In genomic region chr10:79996272-79997033, GRCm38 (mm10) we compare ENCODE assay signal across 8 mouse cellular contexts. TPM values are rescaled to one million over a fixed set of nuclear protein-coding genes. Genes with fewer than 3 reads are reported as not detected.
DNase-seq lines count a peak whose midpoint lies in the region; ATAC-seq and TF ChIP-seq lines count a peak whose summit lies in the region.

Gene Abca7, plus strand, starts transcription at chr10:79996494.

- under 1% methylated on average over 34 of the region's 34 CpGs for whole genome bisulfite sequencing in forebrain, embryonic 13.5 days
- under 1% methylated on average over 34 of the region's 34 CpGs for WGBS in large intestine, adult 2 months
- WGBS in liver, embryonic 16.5 days (ENCODE audit: insufficient replicate concordance), result under 1% methylated on average over 34 of the region's 34 CpGs
- under 1% methylated on average over 34 of the region's 34 CpGs for WGBS in neural tube, embryonic 12.5 days
- under 1% methylated on average over 34 of the region's 34 CpGs for WGBS in stomach, postnatal 0 days

- H3K9ac ChIP-seq in forebrain, embryonic 13.5 days, result peak within 1 kb of the TSS; percentile 63
- peak within 1 kb of the TSS; percentile 81 for H3K9ac ChIP-seq in liver, embryonic 16.5 days (ENCODE audit: low read depth, low read length)
- H3K9ac ChIP-seq in neural tube, embryonic 12.5 days, result peak within 1 kb of the TSS; percentile 61
- H3K9ac ChIP-seq in stomach, postnatal 0 days (ENCODE audit: low read length), result peak within 1 kb of the TSS; percentile 63

- peaks cover 3% of the 10 kb centered on the region for H3K9me3 ChIP-seq in forebrain, embryonic 13.5 days (replicated peaks)
- no peaks in the 10 kb centered on the region; the same call in 1 of the 2 replicates for H3K9me3 ChIP-seq in liver, embryonic 16.5 days (replicated peaks; ENCODE audit: control insufficient read depth, low read length)
- H3K9me3 ChIP-seq in neural tube, embryonic 12.5 days, result 0 out of 2 replicates have a peak, but pooled peaks cover 3% of the 10 kb centered on the region
- H3K9me3 ChIP-seq in stomach, postnatal 0 days (ENCODE audit: control insufficient read depth, low read length), result no peaks in the 10 kb centered on the region

- peak within 1 kb of the TSS; percentile 81 for H3K4me2 ChIP-seq in forebrain, embryonic 13.5 days
- peak within 1 kb of the TSS; percentile 82 for H3K4me2 ChIP-seq in liver, embryonic 16.5 days (ENCODE audit: low read depth, low read length)
- H3K4me2 ChIP-seq in neural tube, embryonic 12.5 days (replicated peaks), result peak within 1 kb of the TSS; percentile 79
- peak within 1 kb of the TSS; percentile 80 for H3K4me2 ChIP-seq in stomach, postnatal 0 days (replicated peaks; ENCODE audit: low read depth)

- peaks cover 32% of the 10 kb centered on the region for H3K27me3 ChIP-seq in forebrain, embryonic 13.5 days
- no peaks in the 10 kb centered on the region for H3K27me3 ChIP-seq in liver, embryonic 16.5 days (ENCODE audit: control insufficient read depth, insufficient read depth, low read depth, low read length)
- peaks cover 9% of the 10 kb centered on the region for H3K27me3 ChIP-seq in neural tube, embryonic 12.5 days (replicated peaks)
- no peaks in the 10 kb centered on the region for H3K27me3 ChIP-seq in stomach, postnatal 0 days (ENCODE audit: control insufficient read depth, insufficient read depth, low read length)

- peak; percentile 45 for TF ChIP-seq CTCF in stomach, postnatal 0 days (IDR thresholded peaks at IDR 0.05; ENCODE audit: low read depth)

- peak within 1 kb of the TSS; percentile 52 for H3K27ac ChIP-seq in forebrain, embryonic 13.5 days
- peak within 1 kb of the TSS; percentile 97 for H3K27ac ChIP-seq in liver, embryonic 16.5 days (ENCODE audit: low read length)
- H3K27ac ChIP-seq in neural tube, embryonic 12.5 days, result peak within 1 kb of the TSS; percentile 26; the same call in 1 of the 2 replicates
- peak within 1 kb of the TSS; percentile 58 for H3K27ac ChIP-seq in stomach, postnatal 0 days (replicated peaks)

- peak within 1 kb of the TSS; percentile 51 for H3K4me3 ChIP-seq in forebrain, embryonic 13.5 days
- H3K4me3 ChIP-seq in liver, embryonic 16.5 days (ENCODE audit: low read depth, low read length), result peak within 1 kb of the TSS; percentile 83
- H3K4me3 ChIP-seq in neural tube, embryonic 12.5 days, result peak within 1 kb of the TSS; percentile 52
- H3K4me3 ChIP-seq in stomach, postnatal 0 days (ENCODE audit: low read depth, low read length), result peak within 1 kb of the TSS; percentile 52

- DNase-seq in ES-CJ7 (ENCODE audit: low read depth, low spot score), result peak; percentile 95
- peak; percentile 98 to 99 for DNase-seq in heart, postnatal 10 days
- peak; percentile 92 for DNase-seq in large intestine, adult 2 months (ENCODE audit: low read depth, low spot score)
- DNase-seq in stomach, postnatal 0 days (ENCODE audit: low spot score), result peak; percentile 97

- TF ChIP-seq EP300 in stomach, postnatal 0 days (optimal IDR thresholded peaks at IDR 0.05), result no peak

- intact Hi-C loops in heart, postnatal 10 days (cut with DNase I), result loop anchor here (2.0 kb wide), 1 partner anchor 38 kb away; no protein-coding TSS in a partner anchor

- H3K36me3 ChIP-seq in forebrain, embryonic 13.5 days (ENCODE audit: poor library complexity, severe bottlenecking), result no peaks in the 10 kb centered on the region
- H3K36me3 ChIP-seq in liver, embryonic 16.5 days (ENCODE audit: control insufficient read depth, insufficient read depth), result peaks cover 4% of the 10 kb centered on the region; the same call in 1 of the 2 replicates
- peaks cover 8% of the 10 kb centered on the region for H3K36me3 ChIP-seq in neural tube, embryonic 12.5 days
- H3K36me3 ChIP-seq in stomach, postnatal 0 days (ENCODE audit: control insufficient read depth, insufficient read depth, low read length), result peaks cover 17% of the 10 kb centered on the region

- H3K4me1 ChIP-seq in forebrain, embryonic 13.5 days, result peaks cover 25% of the 10 kb centered on the region
- peaks cover 30% of the 10 kb centered on the region for H3K4me1 ChIP-seq in liver, embryonic 16.5 days (ENCODE audit: control insufficient read depth, low read depth, low read length)
- peaks cover 11% of the 10 kb centered on the region for H3K4me1 ChIP-seq in neural tube, embryonic 12.5 days
- no peaks in the 10 kb centered on the region for H3K4me1 ChIP-seq in stomach, postnatal 0 days (replicated peaks; ENCODE audit: control insufficient read depth, insufficient read depth)

- peak; percentile 89 for ATAC-seq in cerebellum, adult (ENCODE audit: insufficient number of reproducible peaks, low FRiP score, low TSS enrichment)
- ATAC-seq in forebrain, embryonic 13.5 days, result peak; percentile 89
- ATAC-seq in liver, embryonic 16.5 days (ENCODE audit: low read depth), result peak; percentile 88
- peak; percentile 79 for ATAC-seq in neural tube, embryonic 12.5 days (ENCODE audit: low FRiP score, low read depth)
- ATAC-seq in stomach, postnatal 0 days (ENCODE audit: low FRiP score, low TSS enrichment), result peak; percentile 92

RNA-seq across cellular contexts. Expression of gene Abca7, which starts in this region (rescaled TPM):
- polyA plus RNA-seq in forebrain, embryonic 13.5 days (2015; fragmentation: Nextera tagmentation; extraction: Ambion mirVana), result 3.1 and 3.9 TPM in 2 replicates
- total RNA-seq in heart, postnatal 10 days (2021), result 1 to 10 TPM; 7.8 to 8.2 TPM
- 17.3 and 24.5 TPM in 2 replicates for polyA plus RNA-seq in large intestine, adult 2 months (2012; rRNA removed)
- polyA plus RNA-seq in liver, embryonic 16.5 days (2015; fragmentation: Nextera tagmentation; extraction: Ambion mirVana), result 8.6 and 9.0 TPM in 2 replicates
- polyA plus RNA-seq in neural tube, embryonic 12.5 days (2016; fragmentation: Nextera tagmentation; extraction: Ambion mirVana), result 9.9 and 10.7 TPM in 2 replicates
- polyA plus RNA-seq in stomach, postnatal 0 days (2015; fragmentation: Nextera tagmentation; extraction: Ambion mirVana), result 2.6 and 3.2 TPM in 2 replicates

Comparison
In these comparisons a context has a peak if more than half of its experiments do, and no peak if none do; other contexts are left out.
1. Peak in every context shown above with its lines: DNase-seq, ATAC-seq, H3K4me3 ChIP-seq and H3K27ac ChIP-seq.
2. H3K27ac ChIP-seq: peak in every context shown above with its lines; median percentile 97 in liver, embryonic 16.5 days; 58 in stomach, postnatal 0 days; 52 in forebrain, embryonic 13.5 days; 26 in neural tube, embryonic 12.5 days.